Mouse (Mus musculus): ENCODE measurements around the gene Cxcl14. TPM values are rescaled to one million over a fixed set of nuclear protein-coding genes. Genes with fewer than 3 reads are reported as not detected.

Gene Cxcl14
- polyA plus RNA-seq, 1 experiment from 2014 or later, result 23.8 TPM

- Histone ChIP-seq H3K27ac (no peak overlapping the region), H3K27me3 (peaks cover 39% of the 10 kb centered on the region), H3K4me2 (no peak overlapping the region), H3K4me1 (peaks cover 3% of the 10 kb centered on the region; the same call in 1 of the 2 replicates), H3K4me3 (replicated peaks) (no peak overlapping the region), H3K9me3 (replicated peaks) (no peaks in the 10 kb centered on the region), H3K9ac (no peak overlapping the region), H3K36me3 (no peaks in the 10 kb centered on the region)
- no peak for ATAC-seq (replicated peaks; ENCODE audit: low FRiP score)
- whole genome bisulfite sequencing, result 56% methylated on average over 4 of the region's 4 CpGs
These were observed 7.8 kb downstream of the Cxcl14 start for GRCm38 (mm10) chr13:56288601-56289000.

DNA sequence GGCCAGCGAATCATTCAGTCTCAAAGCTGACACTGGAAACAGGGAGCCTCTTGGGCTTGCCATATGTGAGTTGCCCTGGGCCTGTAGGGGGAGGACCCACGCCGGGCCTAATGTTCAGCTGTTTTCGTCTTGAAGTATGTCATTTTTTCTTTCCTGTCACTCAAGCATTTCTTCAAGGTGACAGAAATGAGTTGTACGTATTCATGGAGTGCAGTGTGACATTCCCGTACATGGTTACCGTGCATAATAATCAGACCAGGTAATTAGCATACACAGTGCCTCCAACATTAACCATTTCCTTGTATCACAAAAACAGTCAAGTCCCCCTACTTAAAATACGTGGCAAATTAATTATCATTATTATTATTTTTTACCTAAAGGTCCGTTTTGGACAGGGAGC, 9.3 kb downstream of the Cxcl14 start:
- H3K9me3 ChIP-seq (replicated peaks), result no peaks in the 10 kb centered on the region
- H3K4me2 ChIP-seq, result no peak overlapping the region
- H3K36me3 ChIP-seq, result no peaks in the 10 kb centered on the region
- H3K4me3 ChIP-seq (replicated peaks), result no peak overlapping the region
- H3K4me1 ChIP-seq, result no peaks in the 10 kb centered on the region
- H3K27me3 ChIP-seq, result peaks cover 24% of the 10 kb centered on the region
- 80% methylated on average over 9 of the region's 9 CpGs for WGBS
- no peak overlapping the region for H3K27ac ChIP-seq
- no peak for ATAC-seq (replicated peaks; ENCODE audit: low FRiP score)
- H3K9ac ChIP-seq, result no peak overlapping the region

DNA sequence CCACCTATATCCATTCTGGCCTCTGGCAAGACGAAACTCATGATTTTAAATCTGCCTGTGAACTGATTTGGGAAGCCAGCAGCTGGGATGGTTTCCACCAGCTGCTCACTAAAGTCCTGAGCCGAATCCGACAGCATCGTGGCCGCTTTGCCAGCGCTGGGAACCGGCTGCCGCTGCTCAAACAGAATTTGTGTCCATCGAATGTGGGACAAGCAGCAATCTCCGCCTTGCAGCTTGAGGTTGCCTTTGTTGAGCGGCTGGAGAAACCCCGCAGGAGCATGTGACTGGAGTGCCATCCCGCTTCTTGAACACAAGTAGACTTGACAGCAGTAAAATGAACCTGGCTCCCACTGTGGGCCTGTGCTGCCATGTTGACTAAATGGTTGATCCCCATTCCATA, 13.0 kb downstream of the Cxcl14 start:
- H3K27ac ChIP-seq, result no peak overlapping the region
- H3K4me1 ChIP-seq, result no peaks in the 10 kb centered on the region
- 93% methylated on average over 13 of the region's 13 CpGs for WGBS
- H3K9ac ChIP-seq, result no peak overlapping the region
- no peaks in the 10 kb centered on the region for H3K9me3 ChIP-seq (replicated peaks)
- no peak overlapping the region for H3K4me3 ChIP-seq (replicated peaks)
- no peak overlapping the region for H3K4me2 ChIP-seq
- peaks cover 5% of the 10 kb centered on the region; the same call in 1 of the 2 replicates for H3K27me3 ChIP-seq
- ATAC-seq (replicated peaks; ENCODE audit: low FRiP score), result no peak
- no peaks in the 10 kb centered on the region for H3K36me3 ChIP-seq

- no peak overlapping the region for H3K4me2 ChIP-seq
- H3K9ac ChIP-seq, result no peak overlapping the region
- H3K9me3 ChIP-seq (replicated peaks), result no peaks in the 10 kb centered on the region
- H3K27me3 ChIP-seq, result no peaks in the 10 kb centered on the region
- H3K4me3 ChIP-seq (replicated peaks), result no peak overlapping the region
- H3K36me3 ChIP-seq, result no peaks in the 10 kb centered on the region
- no peak overlapping the region for H3K27ac ChIP-seq
- 79% methylated on average over 6 of the region's 6 CpGs for WGBS
- no peaks in the 10 kb centered on the region for H3K4me1 ChIP-seq
- ATAC-seq (replicated peaks; ENCODE audit: low FRiP score), result no peak
These were observed 16.0 kb downstream of the Cxcl14 start for GRCm38 (mm10) chr13:56280356-56280755.

GRCm38 (mm10) chr13:56279439-56279838, 16.9 kb downstream of the Cxcl14 start:
- Histone ChIP-seq H3K4me1 (0 out of 2 replicates have a peak, but pooled peaks cover 2% of the 10 kb centered on the region), H3K4me2 (no peak overlapping the region), H3K36me3 (no peaks in the 10 kb centered on the region), H3K9me3 (replicated peaks) (no peaks in the 10 kb centered on the region), H3K27ac (no peak overlapping the region), H3K27me3 (no peaks in the 10 kb centered on the region), H3K9ac (no peak overlapping the region), H3K4me3 (replicated peaks) (no peak overlapping the region)
- WGBS, result 14% methylated on average over 8 of the region's 8 CpGs
- peak; percentile 82 for ATAC-seq (replicated peaks; ENCODE audit: low FRiP score)

DNA sequence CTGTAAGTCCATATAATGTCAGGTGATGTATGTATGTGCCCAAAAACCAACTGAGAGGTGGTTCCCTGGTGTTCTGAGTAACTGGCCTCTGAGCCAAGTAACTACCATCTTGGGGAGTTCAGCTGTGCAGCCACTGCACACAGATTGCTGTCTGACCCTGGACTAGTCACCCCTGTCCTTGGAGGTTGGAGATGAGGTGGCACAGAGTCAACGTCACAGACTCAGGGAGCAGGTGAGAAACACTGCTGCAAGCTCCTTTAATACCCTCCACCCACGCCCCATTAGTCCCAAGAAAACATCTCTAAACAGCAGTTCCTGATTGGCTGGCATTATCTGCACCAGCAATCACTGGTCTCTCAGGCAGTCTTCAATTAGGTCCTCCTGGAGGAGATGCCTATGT, 21.2 kb downstream of the Cxcl14 start:
- WGBS, result 28% methylated on average over 2 of the region's 2 CpGs
- H3K9me3 ChIP-seq (replicated peaks), result peaks cover 5% of the 10 kb centered on the region
- no peak overlapping the region for H3K9ac ChIP-seq
- H3K4me1 ChIP-seq, result peaks cover 5% of the 10 kb centered on the region; the same call in 1 of the 2 replicates
- H3K27ac ChIP-seq, result no peak overlapping the region
- no peaks in the 10 kb centered on the region for H3K27me3 ChIP-seq
- no peak overlapping the region for H3K4me2 ChIP-seq
- H3K36me3 ChIP-seq, result no peaks in the 10 kb centered on the region
- 0 out of 2 replicates have a peak, but pooled peaks have one; percentile 25 for ATAC-seq (replicated peaks; ENCODE audit: low FRiP score)
- H3K4me3 ChIP-seq (replicated peaks), result no peak overlapping the region

- Histone ChIP-seq H3K4me3 (replicated peaks) (no peak overlapping the region), H3K4me2 (no peak overlapping the region), H3K27me3 (peaks cover 8% of the 10 kb centered on the region), H3K4me1 (peaks cover 5% of the 10 kb centered on the region; the same call in 1 of the 2 replicates), H3K27ac (no peak overlapping the region), H3K9ac (no peak overlapping the region), H3K9me3 (replicated peaks) (peaks cover 5% of the 10 kb centered on the region), H3K36me3 (no peaks in the 10 kb centered on the region)
- no peak for ATAC-seq (replicated peaks; ENCODE audit: low FRiP score)
- 63% methylated on average over 13 of the region's 13 CpGs for WGBS
These were observed 26.2 kb downstream of the Cxcl14 start for GRCm38 (mm10) chr13:56270124-56270523.

- Histone ChIP-seq H3K27ac (no peak overlapping the region), H3K27me3 (peaks cover 33% of the 10 kb centered on the region), H3K4me1 (peaks cover 4% of the 10 kb centered on the region; the same call in 1 of the 2 replicates), H3K9ac (no peak overlapping the region), H3K36me3 (no peaks in the 10 kb centered on the region), H3K4me2 (no peak overlapping the region), H3K4me3 (replicated peaks) (no peak overlapping the region), H3K9me3 (replicated peaks) (peaks cover 8% of the 10 kb centered on the region)
- WGBS, result 79% methylated on average over 4 of the region's 4 CpGs
- ATAC-seq (replicated peaks; ENCODE audit: low FRiP score), result no peak
These were observed 29.0 kb downstream of the Cxcl14 start for GRCm38 (mm10) chr13:56267396-56267795.

DNA sequence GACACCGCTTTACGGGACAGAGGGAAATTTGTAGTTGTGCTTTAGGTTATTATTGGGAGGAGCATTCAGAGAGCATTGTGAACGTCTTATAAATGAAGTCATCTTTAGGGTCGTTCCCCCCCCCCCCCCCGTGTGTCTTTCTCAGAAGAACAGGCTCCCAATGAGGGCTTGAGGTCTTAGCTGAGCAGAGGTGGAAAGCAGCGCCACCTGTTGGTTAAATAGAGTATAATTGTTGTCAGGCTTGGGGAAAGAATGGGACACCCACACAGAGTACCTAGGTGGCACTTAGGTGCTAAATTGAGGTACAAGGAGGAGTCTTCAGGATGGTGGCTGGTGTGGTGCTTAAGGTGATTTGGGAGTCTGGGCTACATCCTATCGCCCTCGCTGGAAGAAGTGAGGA, 29.9 kb downstream of the Cxcl14 start:
- no peak for ATAC-seq (replicated peaks; ENCODE audit: low FRiP score)
- H3K4me3 ChIP-seq (replicated peaks), result no peak overlapping the region
- no peak overlapping the region for H3K4me2 ChIP-seq
- peaks cover 7% of the 10 kb centered on the region for H3K9me3 ChIP-seq (replicated peaks)
- peaks cover 4% of the 10 kb centered on the region; the same call in 1 of the 2 replicates for H3K4me1 ChIP-seq
- H3K27me3 ChIP-seq, result peaks cover 42% of the 10 kb centered on the region
- WGBS, result 42% methylated on average over 8 of the region's 8 CpGs
- H3K36me3 ChIP-seq, result no peaks in the 10 kb centered on the region
- no peak overlapping the region for H3K9ac ChIP-seq
- no peak overlapping the region for H3K27ac ChIP-seq

GRCm38 (mm10) chr13:56265661-56266060, 30.7 kb downstream of the Cxcl14 start:
- 60% methylated on average over 5 of the region's 5 CpGs for WGBS
- H3K9me3 ChIP-seq (replicated peaks), result 0 out of 2 replicates have a peak, but pooled peaks cover 3% of the 10 kb centered on the region
- ATAC-seq (replicated peaks; ENCODE audit: low FRiP score), result no peak
- H3K4me3 ChIP-seq (replicated peaks), result no peak overlapping the region
- H3K4me1 ChIP-seq, result peaks cover 4% of the 10 kb centered on the region; the same call in 1 of the 2 replicates
- H3K36me3 ChIP-seq, result no peaks in the 10 kb centered on the region
- no peak overlapping the region for H3K27ac ChIP-seq
- H3K4me2 ChIP-seq, result no peak overlapping the region
- H3K9ac ChIP-seq, result no peak overlapping the region
- H3K27me3 ChIP-seq, result peaks cover 50% of the 10 kb centered on the region

DNA sequence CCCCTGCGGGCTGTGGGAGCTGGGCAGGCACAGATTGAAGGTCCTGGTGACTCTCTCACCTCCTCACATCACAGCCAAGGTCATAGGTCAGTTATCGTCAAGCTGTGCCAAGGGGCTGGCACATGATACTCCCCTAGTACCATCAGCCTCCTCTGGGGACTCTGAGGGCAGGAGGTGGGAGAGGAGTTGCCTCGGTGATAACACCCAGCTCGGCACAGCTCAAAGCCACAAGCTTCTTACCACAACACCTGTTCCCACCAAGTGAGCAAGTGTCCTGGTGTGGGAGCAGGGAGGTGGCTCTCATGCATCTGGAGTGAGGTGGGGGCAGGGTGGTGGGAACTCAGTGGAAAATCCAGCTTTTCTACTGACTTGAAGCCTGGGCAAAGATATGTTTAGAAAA, 34.1 kb downstream of the Cxcl14 start:
- no peak overlapping the region for H3K27ac ChIP-seq
- H3K27me3 ChIP-seq, result peaks cover 84% of the 10 kb centered on the region
- no peak overlapping the region for H3K4me2 ChIP-seq
- WGBS, result 48% methylated on average over 4 of the region's 4 CpGs
- no peak for ATAC-seq (replicated peaks; ENCODE audit: low FRiP score)
- H3K4me3 ChIP-seq (replicated peaks), result no peak overlapping the region
- 0 out of 2 replicates have a peak, but pooled peaks cover 3% of the 10 kb centered on the region for H3K9me3 ChIP-seq (replicated peaks)
- H3K36me3 ChIP-seq, result no peaks in the 10 kb centered on the region
- H3K9ac ChIP-seq, result no peak overlapping the region
- peaks cover 17% of the 10 kb centered on the region for H3K4me1 ChIP-seq

DNA sequence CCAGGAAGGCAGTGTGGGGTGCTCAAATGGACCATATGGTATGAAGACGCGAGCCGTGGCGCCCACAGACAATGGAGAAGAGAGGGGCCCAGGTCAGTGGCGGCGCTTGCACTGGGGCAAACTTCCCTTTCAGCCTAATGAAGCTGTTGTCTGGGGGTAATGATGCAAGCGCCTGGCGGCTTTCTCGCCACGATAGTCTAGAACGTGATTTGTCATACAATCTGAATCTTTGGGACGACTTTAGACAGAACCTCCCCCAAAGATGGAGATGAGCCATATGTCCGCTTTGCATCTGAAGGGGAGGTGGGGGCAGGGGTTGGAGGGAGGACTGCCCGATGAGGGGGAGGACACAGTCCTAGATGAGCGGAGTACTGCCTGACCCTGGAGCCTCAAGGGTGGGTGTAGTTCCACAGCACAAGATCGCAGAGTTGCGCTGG, 36.0 kb downstream of the Cxcl14 start:
- H3K4me3 ChIP-seq (replicated peaks), result no peak overlapping the region
- no peaks in the 10 kb centered on the region for H3K36me3 ChIP-seq
- WGBS, result 1% methylated on average over 17 of the region's 17 CpGs
- H3K27ac ChIP-seq, result no peak overlapping the region
- H3K9ac ChIP-seq, result no peak overlapping the region
- ATAC-seq (replicated peaks; ENCODE audit: low FRiP score), result no peak
- no peak overlapping the region for H3K4me2 ChIP-seq
- H3K27me3 ChIP-seq, result peaks cover 96% of the 10 kb centered on the region
- H3K9me3 ChIP-seq (replicated peaks), result 0 out of 2 replicates have a peak, but pooled peaks cover 3% of the 10 kb centered on the region
- H3K4me1 ChIP-seq, result peaks cover 17% of the 10 kb centered on the region

GRCm38 (mm10) chr13:56259926-56260250, 36.5 kb downstream of the Cxcl14 start:
- Histone ChIP-seq H3K4me3 (replicated peaks) (no peak overlapping the region), H3K27me3 (peaks cover 98% of the 10 kb centered on the region), H3K4me2 (no peak overlapping the region), H3K9me3 (replicated peaks) (0 out of 2 replicates have a peak, but pooled peaks cover 3% of the 10 kb centered on the region), H3K9ac (no peak overlapping the region), H3K4me1 (peaks cover 17% of the 10 kb centered on the region), H3K36me3 (no peaks in the 10 kb centered on the region), H3K27ac (no peak overlapping the region)
- 2% methylated on average over 5 of the region's 5 CpGs for WGBS
- ATAC-seq (replicated peaks; ENCODE audit: low FRiP score), result no peak

All from kidney, embryonic 15.5 days (tissue).